ENCODE assay signal across 9 mouse cellular contexts in genomic region chr13:37830874-37831311, GRCm38 (mm10). TPM values are rescaled to one million over a fixed set of nuclear protein-coding genes. Genes with fewer than 3 reads are reported as not detected.
DNase-seq lines count a peak whose midpoint lies in the region; ATAC-seq and TF ChIP-seq lines count a peak whose summit lies in the region.
"Had no signal": no experiment of that assay in that cellular context is flagged by ENCODE, and none has a peak within 500 bp of the region (broad histone marks: within the 10 kb centered on the region; RNA-seq: fewer than 3 reads in every experiment).

No protein-coding gene starts in this region.

- H3ac ChIP-seq in myocyte (ENCODE audit: control insufficient read depth, insufficient read length): no peak overlapping the region

- TF ChIP-seq CTCF in intestine, postnatal 0 days (IDR thresholded peaks at IDR 0.05; ENCODE audit: low read depth): no peak
- TF ChIP-seq CTCF in left cerebral cortex, adult 2 months (IDR thresholded peaks at IDR 0.05): no peak

- H3K27ac ChIP-seq in liver, embryonic 11.5 days (ENCODE audit: low read depth, low read length): peak overlapping the region; percentile 17; the same call in 1 of the 2 replicates
- H3K27ac ChIP-seq in intestine, postnatal 0 days (ENCODE audit: low read depth, low read length): peak overlapping the region; percentile 46; the same call in 1 of the 2 replicates
- no peak overlapping the region for H3K27ac ChIP-seq in left cerebral cortex, adult 2 months
- H3K27ac ChIP-seq: midbrain, embryonic 12.5 days had no signal

- H3K9ac ChIP-seq in liver, embryonic 11.5 days (ENCODE audit: low read depth, low read length): peak overlapping the region; percentile 34; the same call in 1 of the 2 replicates
- H3K9ac ChIP-seq in intestine, postnatal 0 days (ENCODE audit: low read depth, low read length): no peak overlapping the region
- H3K9ac ChIP-seq: midbrain, embryonic 12.5 days had no signal

- H3K4me2 ChIP-seq in liver, embryonic 11.5 days: peak overlapping the region; percentile 28
- H3K4me2 ChIP-seq in intestine, postnatal 0 days (replicated peaks; ENCODE audit: low read depth): peak overlapping the region; percentile 38; the same call in 1 of the 2 replicates
- H3K4me2 ChIP-seq in myocyte (ENCODE audit: low read depth): peak overlapping the region; percentile 92
- H3K4me2 ChIP-seq: midbrain, embryonic 12.5 days had no signal

- H3K36me3 ChIP-seq in liver, embryonic 11.5 days (ENCODE audit: control insufficient read depth, insufficient read depth, low read length): no peaks in the 10 kb centered on the region
- no peaks in the 10 kb centered on the region for H3K36me3 ChIP-seq in intestine, postnatal 0 days (ENCODE audit: control insufficient read depth, insufficient read depth)
- no peaks in the 10 kb centered on the region for H3K36me3 ChIP-seq in myocyte (ENCODE audit: control insufficient read depth, insufficient read depth)
- H3K36me3 ChIP-seq: midbrain, embryonic 12.5 days had no signal

- no peak for DNase-seq in liver, embryonic 11.5 days (ENCODE audit: low spot score)
- no peak for DNase-seq in liver
- DNase-seq in adrenal gland, adult 8-10 months: peak; percentile 68
- DNase-seq in left cerebral cortex, adult 2 months (ENCODE audit: extremely low spot score in 1 of 2, low spot score in 2 of 2): no peak
- no peak for DNase-seq in frontal cortex, postnatal 25 days (ENCODE audit: low spot score in 2 of 2)
- DNase-seq: right cerebral cortex, postnatal 14 days had no signal

- H3K4me3 ChIP-seq in liver, embryonic 11.5 days (ENCODE audit: low read depth, low read length): no peak overlapping the region
- H3K4me3 ChIP-seq in intestine, postnatal 0 days (ENCODE audit: low read depth, low read length): no peak overlapping the region
- H3K4me3 ChIP-seq in myocyte: no peak overlapping the region
- H3K4me3 ChIP-seq in left cerebral cortex, adult 2 months: no peak overlapping the region
- H3K4me3 ChIP-seq: midbrain, embryonic 12.5 days had no signal

- intact Hi-C loops in left cerebral cortex, adult 2 months (cut with DNase I): no loop called here

- no peaks in the 10 kb centered on the region for H3K27me3 ChIP-seq in liver, embryonic 11.5 days (replicated peaks; ENCODE audit: control insufficient read depth, insufficient read depth, low read length)
- H3K27me3 ChIP-seq in intestine, postnatal 0 days (replicated peaks; ENCODE audit: control insufficient read depth, insufficient read depth, low read length): no peaks in the 10 kb centered on the region
- H3K27me3 ChIP-seq in myocyte (ENCODE audit: control insufficient read depth, insufficient read depth, insufficient read length): no peaks in the 10 kb centered on the region

- TF ChIP-seq POLR2A in myocyte (IDR thresholded peaks at IDR 0.05; ENCODE audit: insufficient read length, low read depth): no peak

- H3K4me1 ChIP-seq in liver, embryonic 11.5 days (replicated peaks; ENCODE audit: control insufficient read depth, insufficient read depth, low read length): peaks cover 51% of the 10 kb centered on the region
- peaks cover 13% of the 10 kb centered on the region for H3K4me1 ChIP-seq in intestine, postnatal 0 days (replicated peaks; ENCODE audit: control insufficient read depth, insufficient read depth, low read length)

- ATAC-seq in liver, embryonic 11.5 days (replicated peaks; ENCODE audit: low FRiP score): no peak
- no peak for ATAC-seq in intestine, postnatal 0 days

- 44% methylated on average over 4 of the region's 4 CpGs for WGBS in liver, embryonic 11.5 days
- WGBS in intestine, postnatal 0 days: 28% methylated on average over 4 of the region's 4 CpGs

- H3K79me2 ChIP-seq in myocyte (ENCODE audit: control insufficient read depth, insufficient read depth): peaks cover 87% of the 10 kb centered on the region

- no peaks in the 10 kb centered on the region for H3K9me3 ChIP-seq in liver, embryonic 11.5 days (ENCODE audit: control insufficient read depth, low read length)
- no peaks in the 10 kb centered on the region for H3K9me3 ChIP-seq in intestine, postnatal 0 days (ENCODE audit: control insufficient read depth)
- H3K9me3 ChIP-seq: midbrain, embryonic 12.5 days had no signal

TF ChIP-seq in myocyte, 11 proteins besides CTCF, POLR2A, EP300 and RAD21:
- no peak for TF ChIP-seq SRF (IDR thresholded peaks at IDR 0.05; ENCODE audit: control insufficient read depth, insufficient read length, low read depth)
- peak in 1 of 3 experiments; percentile 16 for TF ChIP-seq MYOG (IDR thresholded peaks at IDR 0.05; ENCODE audit: control insufficient read depth in 1 of 3, insufficient read depth in 1 of 3, insufficient read length in 2 of 3, low read depth in 2 of 3)

RNA-seq across cellular contexts. Expression of gene Rreb1, which starts 52.7 kb away (rescaled TPM):
- polyA plus RNA-seq in liver, embryonic 11.5 days (2014; fragmentation: Nextera tagmentation; extraction: Ambion mirVana): 20.6 and 23.6 TPM in 2 replicates
- total RNA-seq in adrenal gland, adult 8-10 months (2022): 10 to 100 TPM; 53.1 to 74.5 (median 62.9) TPM
- 9.6 and 10.6 TPM in 2 replicates for polyA plus RNA-seq in intestine, postnatal 0 days (2015; fragmentation: Nextera tagmentation; extraction: Ambion mirVana)
- 19.7 TPM for polyA plus RNA-seq in myocyte (2012; fragmentation: generic; extraction: Trizol)
- total RNA-seq in left cerebral cortex, adult 2 months (2021): 10 to 100 TPM; 36.2 to 48.7 TPM

Comparison
In these comparisons a context has a peak if more than half of its experiments do, and no peak if none do; other contexts are left out.
1. H3K4me2 ChIP-seq: peak in every context shown above with its lines; median percentile 92 in myocyte; 38 in intestine, postnatal 0 days; 28 in liver, embryonic 11.5 days.